Mouse (Mus musculus): Measurements from ENCODE around the gene Mrps22.

Gene Mrps22

DNA sequence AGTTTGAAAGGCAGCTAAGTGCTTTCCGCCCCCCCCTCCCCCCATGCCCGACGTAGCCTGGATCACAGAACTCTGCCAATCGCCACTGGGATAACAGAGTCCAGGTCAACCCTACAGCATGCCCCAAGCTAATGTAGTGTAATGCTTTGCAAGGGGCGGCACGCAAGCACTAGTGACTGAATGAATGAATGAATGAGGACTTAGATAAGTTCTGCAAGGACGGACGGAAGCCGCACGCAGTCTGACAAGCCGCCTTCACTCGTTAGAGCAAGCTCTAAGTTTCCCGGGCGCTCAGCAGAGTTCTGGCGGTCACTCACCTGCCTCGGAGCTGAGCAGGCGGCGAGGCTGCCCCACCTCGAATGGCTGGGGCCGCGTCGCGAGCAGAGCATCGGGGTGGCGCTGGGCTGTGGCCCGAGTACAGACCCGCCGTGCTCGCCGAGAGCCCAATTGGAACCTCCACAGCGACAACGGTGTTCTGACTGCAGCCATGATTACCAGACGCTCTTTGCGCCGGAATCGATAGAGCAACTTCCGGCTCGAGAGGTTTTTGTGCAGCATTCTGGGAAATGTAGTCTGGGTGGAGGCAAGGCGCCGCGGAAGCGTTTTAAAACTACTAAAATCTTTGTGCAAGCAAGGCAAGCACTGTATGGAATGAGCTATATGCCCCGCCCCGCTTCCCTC is at the start of gene Mrps22:
Gene Mrps22 (minus strand): TSS at position 505 of the 681 bp plus-strand sequence.
- peak; percentile 58 for DNase-seq (ENCODE audit: low spot score)

DNA sequence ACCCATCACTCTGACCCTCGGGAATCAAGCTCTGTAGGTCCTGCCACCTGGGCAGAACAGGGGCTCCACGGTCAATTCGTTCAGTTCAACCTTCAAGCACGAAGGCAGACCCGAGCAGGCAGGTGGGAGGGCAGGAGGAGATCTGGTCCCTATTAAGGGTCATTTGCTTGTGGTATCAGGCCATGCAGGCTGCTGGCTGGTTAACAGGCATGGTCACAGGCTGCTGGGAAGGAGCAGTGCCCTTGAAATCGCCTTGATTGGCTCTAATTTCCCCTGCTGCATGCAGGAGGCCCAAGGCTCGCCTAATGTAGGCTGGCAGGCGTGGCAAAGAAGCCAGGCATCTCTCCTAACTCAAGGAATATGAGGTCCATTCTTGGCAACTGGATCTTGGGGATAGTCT is 49.1 kb upstream of the Mrps22 start:
- DNase-seq (ENCODE audit: low spot score), result no peak

DNA sequence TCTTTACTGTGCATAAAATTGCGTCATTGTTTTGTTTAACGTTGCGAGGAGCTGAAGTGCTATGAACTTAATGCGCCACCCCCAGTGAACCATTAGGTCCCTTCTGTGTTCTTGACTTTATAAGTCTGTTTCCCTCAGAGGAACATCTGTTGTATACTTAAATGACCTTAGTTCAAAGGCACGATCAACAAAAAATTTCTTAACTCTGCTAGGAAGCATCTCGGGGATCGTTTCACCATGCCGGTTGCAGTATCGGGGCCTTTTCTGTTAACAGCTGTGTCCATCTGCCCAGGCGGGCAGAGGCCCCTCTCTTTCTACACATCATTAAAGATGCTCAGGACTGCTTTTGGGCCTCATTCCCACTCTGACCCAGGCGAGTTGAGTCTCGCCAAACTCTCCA is 46.0 kb upstream of the Mrps22 start:
- no peak for DNase-seq (ENCODE audit: low spot score)

DNA sequence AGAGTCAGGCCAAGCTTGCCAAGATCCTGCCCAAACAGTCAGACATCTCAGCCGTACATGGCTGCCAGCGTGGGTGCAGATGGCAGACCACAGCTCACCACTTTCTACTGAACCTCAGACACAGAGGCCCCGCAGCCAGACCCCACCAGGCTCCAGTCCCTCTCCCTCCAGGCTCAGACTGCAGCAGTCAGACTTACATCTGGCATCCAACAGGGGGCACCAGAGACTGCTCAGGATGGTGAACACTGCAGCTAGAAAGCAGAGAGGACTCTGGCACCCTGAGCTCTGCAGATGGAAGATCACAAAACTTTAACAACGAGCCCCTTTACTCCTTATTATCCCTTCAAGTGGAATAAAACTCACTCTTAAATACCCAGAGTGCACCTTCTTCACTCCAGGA is 44.3 kb upstream of the Mrps22 start:
- peak; percentile 32 for DNase-seq (ENCODE audit: low spot score)

DNA sequence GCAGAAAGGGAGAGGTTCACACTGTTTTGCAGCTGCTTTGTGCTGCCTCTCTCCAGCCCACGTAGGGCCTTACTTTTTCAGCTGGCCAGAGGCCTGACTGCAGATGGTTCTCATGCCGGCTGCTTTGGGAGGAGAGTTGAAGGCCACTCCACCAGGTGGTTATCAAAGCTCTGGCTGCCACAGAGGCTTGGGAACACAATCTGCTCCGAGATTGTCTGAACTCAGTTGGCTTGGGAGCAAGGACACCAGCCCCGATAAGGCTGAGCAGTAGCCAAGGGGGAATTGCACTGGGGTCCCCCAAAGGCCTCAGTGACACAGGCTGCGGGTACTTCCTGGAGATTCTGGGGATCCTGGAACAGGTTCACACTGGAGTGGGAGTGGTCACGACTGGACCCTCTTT is 40.7 kb upstream of the Mrps22 start:
- no peak for DNase-seq (ENCODE audit: low spot score)

DNA sequence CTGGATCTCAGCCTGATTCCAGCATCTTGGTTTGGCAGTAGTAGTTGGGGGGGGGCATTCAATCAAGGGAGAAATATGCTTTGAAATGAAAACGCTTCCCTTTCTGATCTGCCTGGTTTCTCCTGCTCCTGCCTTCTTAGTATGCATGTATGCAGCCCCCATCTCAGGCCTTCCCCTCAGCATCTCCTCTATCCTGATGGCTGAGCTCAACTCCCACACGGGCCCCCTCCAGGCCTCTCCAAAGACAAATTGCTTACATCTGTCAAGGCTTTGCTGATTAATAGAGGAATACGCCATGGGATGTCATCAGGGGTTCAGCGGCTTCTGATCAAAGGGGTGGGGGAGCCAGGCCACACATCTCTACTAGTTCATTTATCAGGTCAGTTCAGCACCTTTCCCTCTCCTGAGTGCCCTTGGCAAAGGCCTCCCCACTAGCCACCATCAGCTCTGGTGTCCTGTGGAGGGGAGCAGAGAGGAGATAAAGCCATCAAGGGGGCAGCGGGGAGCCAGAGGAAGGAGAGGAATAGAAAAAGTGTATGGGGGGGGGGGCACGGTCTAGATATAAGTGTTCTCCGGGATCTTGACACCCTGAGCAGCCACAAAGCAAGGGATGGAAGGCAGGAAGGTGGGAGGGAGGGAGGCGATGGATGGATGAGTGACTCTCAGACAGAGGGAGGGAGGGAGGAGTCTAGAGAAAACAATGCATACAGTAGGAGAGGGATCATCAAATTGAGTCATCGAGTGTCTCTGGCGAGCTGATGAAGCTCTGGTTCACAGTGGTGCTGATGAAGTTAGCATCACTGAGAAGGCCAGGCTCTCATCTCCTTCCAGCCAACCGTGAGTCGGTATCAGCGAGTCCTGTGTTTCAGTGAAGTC is 32.1 kb upstream of the Mrps22 start:
- DNase-seq (ENCODE audit: low spot score), result no peak

DNA sequence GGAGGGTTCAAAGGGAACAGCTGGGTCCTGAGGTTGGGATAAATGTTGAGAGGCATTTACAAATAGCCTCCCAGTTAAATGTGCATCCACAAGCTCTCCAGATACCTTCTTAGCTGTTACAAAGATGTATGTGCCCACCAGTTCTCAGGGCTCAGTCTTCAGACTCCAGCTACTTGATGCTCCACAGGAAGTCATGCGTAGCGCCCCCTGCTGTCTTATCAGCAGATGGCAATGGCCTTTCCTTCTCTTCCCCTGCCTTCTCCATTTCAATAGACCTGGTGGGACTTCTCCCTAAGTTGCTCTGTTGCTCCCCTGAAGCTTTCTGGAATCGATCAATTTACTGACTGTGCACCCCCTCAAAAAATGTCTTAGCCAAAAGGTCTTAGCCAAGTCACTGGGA is 27.0 kb upstream of the Mrps22 start:
- DNase-seq (ENCODE audit: low spot score), result no peak

DNA sequence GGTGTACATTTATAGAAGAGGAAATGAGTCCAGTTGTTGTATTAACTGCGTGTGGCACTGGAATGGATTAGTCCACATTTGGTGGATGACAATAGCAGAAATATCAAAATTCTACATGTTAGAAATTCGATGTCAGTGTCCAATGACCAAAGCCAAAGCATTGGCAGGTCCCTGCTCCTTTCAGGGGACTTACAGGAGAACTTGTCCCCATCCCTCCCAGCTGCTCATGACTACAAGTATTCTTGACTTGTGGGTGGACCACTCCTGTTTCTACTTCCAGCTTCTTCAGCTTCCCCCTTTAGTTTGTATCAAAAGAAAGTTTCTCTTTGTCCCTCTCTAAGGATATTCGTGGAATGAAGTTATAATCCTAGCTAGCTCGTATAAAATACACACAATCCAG is 3.4 kb upstream of the Mrps22 start:
- no peak for DNase-seq (ENCODE audit: low spot score)

DNA sequence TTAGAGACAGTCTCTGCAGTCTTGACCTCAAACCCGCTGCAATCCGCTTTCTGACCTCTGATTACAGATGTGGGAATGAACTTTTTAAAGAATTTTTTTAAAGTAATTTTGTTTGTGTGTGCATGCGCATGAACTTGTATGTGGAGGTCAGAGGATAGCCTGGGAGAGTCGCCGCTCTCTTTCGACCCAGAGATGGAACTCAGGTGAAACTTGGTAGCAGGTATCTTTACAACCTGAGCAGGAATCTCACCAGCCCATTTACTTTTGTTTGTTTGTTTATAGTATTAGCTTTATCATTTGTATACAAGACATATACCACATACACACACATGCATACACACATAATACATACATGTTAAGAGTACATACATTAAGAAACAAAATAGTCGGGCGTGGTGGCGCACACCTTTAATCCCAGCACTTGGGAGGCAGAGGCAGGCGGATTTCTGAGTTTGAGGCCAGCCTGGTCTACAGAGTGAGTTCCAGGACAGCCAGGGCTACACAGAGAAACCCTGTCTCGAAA is 438 bp upstream of the Mrps22 start:
- no peak for DNase-seq (ENCODE audit: low spot score)

DNA sequence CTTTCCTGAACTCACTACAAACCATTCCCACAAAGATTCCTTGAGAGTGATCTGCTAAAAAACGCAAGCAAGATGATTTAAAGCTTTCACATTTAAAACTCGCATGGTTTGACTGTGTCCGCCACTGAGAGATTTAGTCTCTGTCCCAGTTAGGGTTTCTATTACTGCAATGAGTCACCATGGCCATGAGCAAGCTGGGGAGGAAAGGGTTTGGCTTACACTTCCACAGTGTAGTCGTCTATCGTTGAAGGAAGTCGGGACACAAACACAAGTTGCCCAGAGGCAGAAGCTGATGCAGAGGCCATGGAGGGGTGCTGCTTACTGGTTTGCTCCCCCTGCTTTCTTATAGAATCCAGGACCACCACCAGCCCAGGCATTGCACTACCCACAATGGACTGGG is 1.4 kb downstream of the Mrps22 start:
- no peak for DNase-seq (ENCODE audit: low spot score)

DNA sequence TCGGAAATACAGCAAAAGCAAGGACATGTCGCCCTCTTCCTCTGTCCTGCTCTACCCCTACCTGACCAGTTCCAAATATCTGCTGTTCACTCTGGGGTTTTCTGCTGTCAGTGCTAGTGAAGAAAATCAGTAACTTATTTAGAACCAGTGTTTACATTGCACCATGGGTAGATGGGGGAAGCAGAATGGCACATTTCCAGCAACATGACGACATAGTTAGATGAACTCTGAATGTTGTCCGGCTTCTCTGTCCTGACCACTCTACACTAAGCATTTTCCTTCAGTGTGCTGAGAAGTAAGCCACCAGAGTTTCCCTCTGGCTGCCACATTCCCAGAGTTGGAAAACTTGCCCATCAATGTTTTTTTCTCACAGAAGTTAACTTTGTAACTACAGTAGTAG is 17.6 kb downstream of the Mrps22 start:
- no peak for DNase-seq (ENCODE audit: low spot score)

DNA sequence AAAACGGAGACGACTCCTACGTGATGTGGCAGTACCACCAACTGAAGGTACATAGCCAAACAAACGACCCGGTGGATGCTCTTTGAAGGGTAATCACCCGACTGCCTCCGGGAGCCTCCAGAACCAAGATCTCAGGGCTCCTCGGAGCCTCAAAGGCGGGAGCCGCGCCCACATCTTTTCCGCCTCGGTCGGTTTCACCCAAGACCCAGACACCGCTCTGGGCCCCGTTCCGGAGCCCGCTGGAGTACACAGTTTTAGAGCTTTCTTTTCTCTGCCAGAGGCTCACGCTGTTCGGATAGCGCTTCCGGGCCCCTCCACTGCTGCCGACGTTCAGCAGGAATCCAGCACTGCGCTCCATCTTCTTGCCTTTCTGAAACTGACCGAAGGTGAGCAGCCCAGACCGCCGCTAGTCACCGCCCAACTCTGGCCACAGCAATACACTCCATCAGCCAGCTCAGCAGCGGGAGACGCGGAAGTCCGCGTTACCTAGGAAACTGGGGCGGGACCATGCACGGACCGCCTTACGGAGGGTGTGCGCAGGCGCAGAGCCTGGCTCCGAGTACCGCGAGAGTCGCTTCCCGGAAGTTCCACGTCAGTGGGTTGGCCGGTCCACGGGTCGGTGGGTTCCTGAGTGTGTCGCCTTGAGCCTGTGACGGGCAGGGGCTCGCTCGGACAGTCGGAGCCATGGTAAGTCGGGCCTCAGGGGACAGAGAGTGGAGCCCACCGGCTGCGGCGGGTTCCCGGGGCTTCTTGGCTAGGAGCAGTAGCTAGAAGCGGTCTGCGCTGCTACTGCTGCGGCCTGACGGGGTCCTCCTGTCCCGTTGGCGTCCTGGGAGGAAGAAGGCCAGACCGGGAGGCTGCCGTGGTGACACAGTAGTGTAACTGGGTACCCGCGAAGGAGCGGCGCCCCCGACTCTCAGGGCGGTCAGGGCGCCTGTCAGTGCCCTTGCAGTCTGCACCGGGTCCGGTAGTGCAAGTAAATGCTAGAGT is 38.0 kb downstream of the Mrps22 start, which contains the start of gene Copb2:
Gene Copb2 (plus strand): TSS at position 585 of the 990 bp plus-strand sequence.
- peak; percentile 88 for DNase-seq (ENCODE audit: low spot score)

DNA sequence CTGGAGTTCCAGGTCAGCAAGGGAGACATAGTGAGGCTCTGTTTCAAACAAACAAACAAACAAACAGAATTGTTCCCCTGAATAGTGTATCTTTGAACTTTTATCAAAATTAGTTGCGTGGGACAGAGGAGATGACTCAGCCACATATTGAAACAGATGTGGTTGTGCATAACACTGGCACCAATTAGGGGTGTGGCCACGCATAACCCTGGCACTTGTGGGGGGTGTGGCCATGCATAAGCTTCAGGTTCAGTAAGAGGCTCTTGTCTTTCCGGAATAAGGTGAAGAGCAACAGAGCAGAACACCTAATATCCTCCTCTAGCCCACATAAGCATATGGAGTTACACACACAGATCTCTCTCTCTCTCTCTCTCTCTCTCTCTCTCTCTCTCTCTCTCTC is 57.4 kb downstream of the Mrps22 start:
- no peak for DNase-seq (ENCODE audit: low spot score)
